Mouse (Mus musculus) midbrain, embryonic 15.5 days (tissue): ENCODE measurements around the gene Fbxo10. TPM values are rescaled to one million over a fixed set of nuclear protein-coding genes. Genes with fewer than 3 reads are reported as not detected.
"Not testable (repeated sequence)": the region's sequence is repeated elsewhere in the genome, so short reads cannot be mapped to it uniquely, and the experiment has no call there.

Experiments
- ATAC-seq: fragments of 200-750 bp; cut with Nextera tagmentation; replicated peaks from 2 replicates; pipeline ENCODE4 v1.8.0; 2017; ENCODE audit warnings: moderate TSS enrichment
- H3K27ac ChIP-seq: fragments of 300-500 bp; sonication (generic); 2 replicates; pipeline ENCODE4 v1.5.1; 2015; ENCODE audit warnings: mild to moderate bottlenecking, inconsistent platforms
- H3K27me3 ChIP-seq: fragments of 300-500 bp; sonication (generic); replicated peaks from 2 replicates; pipeline ENCODE4 v1.6.1; 2015; ENCODE audit warnings: inconsistent platforms
- H3K36me3 ChIP-seq: fragments of 300-500 bp; sonication (generic); replicated peaks from 2 replicates; pipeline ENCODE4 v1.6.1; 2015; ENCODE audit warnings: inconsistent platforms
- H3K4me1 ChIP-seq: fragments of 300-500 bp; sonication (generic); 2 replicates; pipeline ENCODE4 v1.6.1; 2015; ENCODE audit warnings: inconsistent platforms
- H3K4me2 ChIP-seq: fragments of 300-500 bp; sonication (generic); 2 replicates; pipeline ENCODE4 v1.6.1; 2015; ENCODE audit warnings: inconsistent platforms, mild to moderate bottlenecking, moderate library complexity
- H3K4me3 ChIP-seq: fragments of 300-500 bp; sonication (generic); 2 replicates; pipeline ENCODE4 v1.5.1; 2015; ENCODE audit warnings: mild to moderate bottlenecking, inconsistent platforms
- H3K9ac ChIP-seq: fragments of 300-500 bp; sonication (generic); 2 replicates; pipeline ENCODE4 v1.6.1; 2015; ENCODE audit warnings: mild to moderate bottlenecking, inconsistent platforms
- H3K9me3 ChIP-seq: fragments of 300-500 bp; sonication (generic); 2 replicates; pipeline ENCODE4 v1.6.1; 2016; ENCODE audit warnings: inconsistent platforms
- WGBS: fragments of 180-500 bp; shearing (Covaris S2); methylation state at CpG from one replicate; pipeline ENCODE4 v1.1.7; 2015; ENCODE audit warnings: mixed read lengths; 5-methylcytosine and 5-hydroxymethylcytosine counted together
- polyA plus RNA-seq: library from polyadenylated mRNA; unstranded; fragments of >200 nt; fragmentation: Nextera tagmentation; extraction: Ambion mirVana; gene quantifications from 2 replicates; pipeline ENCODE4 v1.2.1, GENCODE M21; 2015

Fbxo10 gene
- polyA plus RNA-seq, 1 experiment from 2014 or later = 21.9 TPM

GRCm38 (mm10) chr4:45081041-45081440 is 3.4 kb downstream of the Fbxo10 start:
- not testable (repeated sequence) for H3K4me2 ChIP-seq, H3K9ac ChIP-seq, H3K27me3 ChIP-seq, H3K27ac ChIP-seq, H3K9me3 ChIP-seq, H3K36me3 ChIP-seq, ATAC-seq, H3K4me3 ChIP-seq
- H3K4me1 ChIP-seq = peaks cover 15% of the 10 kb centered on the region
- 86% methylated on average over 4 of the region's 4 CpGs for WGBS

- Histone ChIP-seq H3K27me3 (no peaks in the 10 kb centered on the region), H3K27ac (no peak overlapping the region), H3K36me3 (no peaks in the 10 kb centered on the region), H3K4me1 (no peaks in the 10 kb centered on the region), H3K9ac (no peak overlapping the region), H3K9me3 (no peaks in the 10 kb centered on the region), H3K4me3 (no peak overlapping the region), H3K4me2 (no peak overlapping the region)
- 79% methylated on average over 6 of the region's 6 CpGs for WGBS
- ATAC-seq = no peak
Observed at GRCm38 (mm10) chr4:45073544-45073943, 10.9 kb downstream of the Fbxo10 start.

- Histone ChIP-seq H3K27me3 (no peaks in the 10 kb centered on the region), H3K4me2 (no peak overlapping the region), H3K4me3 (no peak overlapping the region), H3K9ac (no peak overlapping the region), H3K9me3 (no peaks in the 10 kb centered on the region), H3K27ac (no peak overlapping the region), H3K4me1 (no peaks in the 10 kb centered on the region), H3K36me3 (no peaks in the 10 kb centered on the region)
- 67% methylated on average over 15 of the region's 15 CpGs for WGBS
- no peak for ATAC-seq
Observed at GRCm38 (mm10) chr4:45072261-45072973, 12.0 kb downstream of the Fbxo10 start.

GRCm38 (mm10) chr4:45067742-45068141 is 16.7 kb downstream of the Fbxo10 start:
- 94% methylated on average over 4 of the region's 4 CpGs for WGBS
- ATAC-seq = no peak
- H3K4me2 ChIP-seq = no peak overlapping the region
- no peaks in the 10 kb centered on the region for H3K27me3 ChIP-seq
- no peak overlapping the region for H3K9ac ChIP-seq
- no peaks in the 10 kb centered on the region for H3K36me3 ChIP-seq
- H3K27ac ChIP-seq = no peak overlapping the region
- H3K4me3 ChIP-seq = no peak overlapping the region
- no peaks in the 10 kb centered on the region for H3K9me3 ChIP-seq
- no peaks in the 10 kb centered on the region for H3K4me1 ChIP-seq

- Histone ChIP-seq H3K4me3 (no peak overlapping the region), H3K36me3 (peaks cover 8% of the 10 kb centered on the region; the same call in 1 of the 2 replicates), H3K4me1 (no peaks in the 10 kb centered on the region), H3K27me3 (no peaks in the 10 kb centered on the region), H3K9ac (no peak overlapping the region), H3K9me3 (no peaks in the 10 kb centered on the region), H3K4me2 (no peak overlapping the region), H3K27ac (no peak overlapping the region)
- ATAC-seq = no peak
- 30% methylated on average over 2 of the region's 2 CpGs for WGBS
Observed at GRCm38 (mm10) chr4:45066036-45066730, 18.2 kb downstream of the Fbxo10 start.

GRCm38 (mm10) chr4:45064577-45064976 is 19.8 kb downstream of the Fbxo10 start:
- no peaks in the 10 kb centered on the region for H3K27me3 ChIP-seq
- H3K4me2 ChIP-seq = no peak overlapping the region
- 91% methylated on average over 2 of the region's 2 CpGs for WGBS
- H3K9me3 ChIP-seq = no peaks in the 10 kb centered on the region
- no peak overlapping the region for H3K27ac ChIP-seq
- no peak for ATAC-seq
- H3K9ac ChIP-seq = no peak overlapping the region
- no peak overlapping the region for H3K4me3 ChIP-seq
- H3K4me1 ChIP-seq = no peaks in the 10 kb centered on the region
- peaks cover 14% of the 10 kb centered on the region; the same call in 1 of the 2 replicates for H3K36me3 ChIP-seq

- not testable (repeated sequence) for H3K27me3 ChIP-seq, H3K9ac ChIP-seq, H3K4me3 ChIP-seq, H3K9me3 ChIP-seq, ATAC-seq, H3K4me1 ChIP-seq, H3K27ac ChIP-seq, H3K4me2 ChIP-seq
- 70% methylated on average over 1 of the region's 1 CpGs for WGBS
- peaks cover 20% of the 10 kb centered on the region; the same call in 1 of the 2 replicates for H3K36me3 ChIP-seq
Observed at GRCm38 (mm10) chr4:45063836-45064235, 20.6 kb downstream of the Fbxo10 start.

GRCm38 (mm10) chr4:45055451-45055850 is 29.0 kb downstream of the Fbxo10 start:
- WGBS = 89% methylated on average over 8 of the region's 8 CpGs
- no peak for ATAC-seq
- H3K4me3 ChIP-seq = no peak overlapping the region
- H3K27ac ChIP-seq = no peak overlapping the region
- no peaks in the 10 kb centered on the region for H3K4me1 ChIP-seq
- H3K9ac ChIP-seq = no peak overlapping the region
- no peak overlapping the region for H3K4me2 ChIP-seq
- H3K9me3 ChIP-seq = no peaks in the 10 kb centered on the region
- H3K27me3 ChIP-seq = no peaks in the 10 kb centered on the region
- H3K36me3 ChIP-seq = peaks cover 24% of the 10 kb centered on the region; the same call in 1 of the 2 replicates

- no peak; the same call in 1 of the 2 replicates for ATAC-seq
- H3K4me1 ChIP-seq = no peaks in the 10 kb centered on the region
- no peak overlapping the region for H3K4me3 ChIP-seq
- peaks cover 24% of the 10 kb centered on the region; the same call in 1 of the 2 replicates for H3K36me3 ChIP-seq
- no peaks in the 10 kb centered on the region for H3K9me3 ChIP-seq
- 51% methylated on average over 3 of the region's 3 CpGs for WGBS
- H3K27ac ChIP-seq = no peak overlapping the region
- no peak overlapping the region for H3K4me2 ChIP-seq
- no peaks in the 10 kb centered on the region for H3K27me3 ChIP-seq
- no peak overlapping the region for H3K9ac ChIP-seq
Observed at GRCm38 (mm10) chr4:45054862-45055261, 29.5 kb downstream of the Fbxo10 start.

GRCm38 (mm10) chr4:45047956-45048355 is 36.4 kb downstream of the Fbxo10 start:
- H3K36me3 ChIP-seq = peaks cover 23% of the 10 kb centered on the region
- WGBS = 56% methylated on average over 9 of the region's 9 CpGs

GRCm38 (mm10) chr4:45047286-45047887 is 37.0 kb downstream of the Fbxo10 start:
- no peak overlapping the region for H3K4me3 ChIP-seq
- no peak overlapping the region for H3K9ac ChIP-seq
- H3K9me3 ChIP-seq = no peaks in the 10 kb centered on the region
- ATAC-seq = no peak
- 80% methylated on average over 9 of the region's 9 CpGs for WGBS
- H3K27ac ChIP-seq = no peak overlapping the region
- no peak overlapping the region for H3K4me2 ChIP-seq
- peaks cover 25% of the 10 kb centered on the region for H3K36me3 ChIP-seq
- H3K27me3 ChIP-seq = no peaks in the 10 kb centered on the region
- H3K4me1 ChIP-seq = no peaks in the 10 kb centered on the region

More at GRCm38 (mm10) chr4:45047956-45048355, 36.4 kb downstream of the Fbxo10 start:
- Histone ChIP-seq H3K4me2 (no peak overlapping the region), H3K4me3 (no peak overlapping the region), H3K27me3 (no peaks in the 10 kb centered on the region), H3K27ac (peak overlapping the region; percentile 55), H3K4me1 (no peaks in the 10 kb centered on the region), H3K9ac (no peak overlapping the region; the same call in 1 of the 2 replicates), H3K9me3 (no peaks in the 10 kb centered on the region)
- peak; percentile 33; the same call in 1 of the 2 replicates for ATAC-seq

- H3K4me1 ChIP-seq = no peaks in the 10 kb centered on the region
- 92% methylated on average over 5 of the region's 5 CpGs for WGBS
- H3K36me3 ChIP-seq = peaks cover 25% of the 10 kb centered on the region
- H3K4me2 ChIP-seq = no peak overlapping the region
- H3K9me3 ChIP-seq = no peaks in the 10 kb centered on the region
- H3K27me3 ChIP-seq = no peaks in the 10 kb centered on the region
- no peak overlapping the region for H3K9ac ChIP-seq
- no peak overlapping the region for H3K4me3 ChIP-seq
- no peak overlapping the region for H3K27ac ChIP-seq
- ATAC-seq = no peak
Observed at GRCm38 (mm10) chr4:45046679-45047078, 37.7 kb downstream of the Fbxo10 start.
